Mouse (Mus musculus) ES-Bruce4 (cell line): ENCODE measurements around the gene Dusp2. TPM values are rescaled to one million over a fixed set of nuclear protein-coding genes. Genes with fewer than 3 reads are reported as not detected.

Experiments used
- H3K27ac ChIP-seq: 2 replicates; pipeline ENCODE4 v1.5.1; 2012; ENCODE audit warnings: low read length, inconsistent platforms; ENCODE audit not compliant: insufficient read depth
- H3K27me3 ChIP-seq: 2 replicates; pipeline ENCODE4 v1.6.1; 2012; ENCODE audit warnings: mild to moderate bottlenecking, low read length, inconsistent platforms; ENCODE audit not compliant: control insufficient read depth, poor library complexity, insufficient read depth, severe bottlenecking
- H3K36me3 ChIP-seq: 2 replicates; pipeline ENCODE4 v1.6.1; 2012; ENCODE audit warnings: inconsistent platforms, mild to moderate bottlenecking, low read length, moderate library complexity; ENCODE audit not compliant: control insufficient read depth, poor library complexity, insufficient read depth, severe bottlenecking
- H3K4me1 ChIP-seq: one replicate; pipeline ENCODE4 v1.8.1; 2011; ENCODE audit warnings: low read length; ENCODE audit not compliant: control insufficient read depth, insufficient read depth
- H3K4me3 ChIP-seq: 2 replicates; pipeline ENCODE4 v1.5.1; 2011; ENCODE audit warnings: low read depth, mild to moderate bottlenecking, low read length
- H3K9ac ChIP-seq: 2 replicates; pipeline ENCODE4 v1.6.1; 2012; ENCODE audit warnings: low read depth, mild to moderate bottlenecking, inconsistent platforms; ENCODE audit not compliant: poor library complexity, severe bottlenecking
- H3K9me3 ChIP-seq: replicated peaks from 2 replicates; pipeline ENCODE4 v1.6.1; 2012; ENCODE audit warnings: mild to moderate bottlenecking, low read length, inconsistent platforms; ENCODE audit not compliant: control insufficient read depth, poor library complexity, insufficient read depth, severe bottlenecking
- CTCF ChIP-seq: IDR thresholded peaks from one replicate; pipeline ENCODE4 v1.8.1; 2011; ENCODE audit warnings: low read depth, low read length
- EP300 ChIP-seq: IDR thresholded peaks from 2 replicates; pipeline ENCODE4 v1.6.1; 2011; ENCODE audit warnings: low read depth, low read length; ENCODE audit not compliant: insufficient read depth
- POLR2A ChIP-seq: IDR thresholded peaks from one replicate; pipeline ENCODE4 v1.8.1; 2011; ENCODE audit warnings: low read length; ENCODE audit not compliant: insufficient read depth
- polyA plus RNA-seq: library from polyadenylated mRNA; stranded (reverse); fragments of >200 nt; gene quantifications from 2 replicates; pipeline ENCODE4 v1.2.4, GENCODE M21; 2011; ENCODE audit warnings: low read depth; ENCODE audit not compliant: missing spikeins, insufficient read depth, insufficient read length

Dusp2 gene
- polyA plus RNA-seq, 1 experiment = 0.61 TPM

GRCm38 (mm10) chr2:127312801-127313200 lies 23.2 kb upstream of the Dusp2 start:
- Histone ChIP-seq H3K4me3 (no peak overlapping the region), H3K9ac (no peak overlapping the region), H3K27ac (no peak overlapping the region), H3K27me3 (no peaks in the 10 kb centered on the region), H3K36me3 (no peaks in the 10 kb centered on the region), H3K4me1 (no peaks in the 10 kb centered on the region), H3K9me3 (no peaks in the 10 kb centered on the region)
- TF ChIP-seq CTCF (no peak), POLR2A (no peak), EP300 (no peak)

GRCm38 (mm10) chr2:127313878-127314277 lies 22.1 kb upstream of the Dusp2 start:
- H3K9ac ChIP-seq = no peak overlapping the region
- no peak overlapping the region for H3K27ac ChIP-seq
- TF ChIP-seq POLR2A (no peak), EP300 (no peak), CTCF (peak; percentile 40)

DNA sequence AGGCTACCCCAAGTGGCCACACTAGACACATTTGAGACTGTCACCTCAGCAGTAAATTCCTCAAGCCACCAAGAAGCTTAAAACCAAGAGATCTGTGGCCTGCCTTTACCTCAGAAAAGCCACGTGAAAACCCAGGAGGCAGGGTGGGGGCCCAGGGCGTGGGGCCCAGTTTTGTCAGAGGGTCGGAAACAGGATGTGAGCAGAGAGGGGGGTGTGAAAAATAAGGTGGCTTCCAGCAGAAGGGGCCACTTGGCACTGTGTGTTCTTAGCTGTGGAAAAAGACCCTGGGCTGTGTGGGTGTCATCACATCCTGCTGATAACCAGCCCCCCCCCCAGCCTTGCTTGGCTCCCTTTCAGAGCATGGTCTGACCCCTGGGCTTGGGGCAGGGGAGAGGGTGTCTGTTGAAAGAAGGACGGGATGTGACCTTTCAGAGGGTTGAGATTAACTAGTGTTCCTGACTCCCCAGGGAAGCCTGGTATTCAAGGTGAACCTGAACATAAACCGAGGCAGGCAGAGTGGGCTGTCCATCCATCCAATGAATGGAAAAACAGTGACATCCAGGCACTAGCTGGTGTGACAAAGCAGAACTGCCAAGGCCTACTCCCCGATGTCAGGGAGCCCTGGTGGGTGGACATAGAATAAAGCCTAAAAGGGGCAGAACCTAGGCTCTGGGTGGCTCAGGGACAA lies 21.3 kb upstream of the Dusp2 start:
- H3K27ac ChIP-seq = no peak overlapping the region
- no peaks in the 10 kb centered on the region for H3K4me1 ChIP-seq

More at GRCm38 (mm10) chr2:127313878-127314277, 22.1 kb upstream of the Dusp2 start:
- Histone ChIP-seq H3K36me3 (no peaks in the 10 kb centered on the region), H3K4me3 (no peak overlapping the region), H3K9me3 (no peaks in the 10 kb centered on the region), H3K27me3 (no peaks in the 10 kb centered on the region), H3K4me1 (no peaks in the 10 kb centered on the region)

GRCm38 (mm10) chr2:127315155-127315470 lies 20.8 kb upstream of the Dusp2 start:
- Histone ChIP-seq H3K27ac (no peak overlapping the region), H3K4me3 (no peak overlapping the region), H3K9ac (no peak overlapping the region), H3K36me3 (no peaks in the 10 kb centered on the region), H3K27me3 (no peaks in the 10 kb centered on the region), H3K9me3 (no peaks in the 10 kb centered on the region), H3K4me1 (no peaks in the 10 kb centered on the region)
- TF ChIP-seq CTCF (no peak), POLR2A (no peak), EP300 (no peak)

More for the DNA sequence above, 21.3 kb upstream of the Dusp2 start:
- Histone ChIP-seq H3K36me3 (no peaks in the 10 kb centered on the region), H3K9me3 (no peaks in the 10 kb centered on the region), H3K4me3 (no peak overlapping the region), H3K9ac (no peak overlapping the region), H3K27me3 (no peaks in the 10 kb centered on the region)
- no peak for TF ChIP-seq POLR2A
- no peak for TF ChIP-seq EP300

DNA sequence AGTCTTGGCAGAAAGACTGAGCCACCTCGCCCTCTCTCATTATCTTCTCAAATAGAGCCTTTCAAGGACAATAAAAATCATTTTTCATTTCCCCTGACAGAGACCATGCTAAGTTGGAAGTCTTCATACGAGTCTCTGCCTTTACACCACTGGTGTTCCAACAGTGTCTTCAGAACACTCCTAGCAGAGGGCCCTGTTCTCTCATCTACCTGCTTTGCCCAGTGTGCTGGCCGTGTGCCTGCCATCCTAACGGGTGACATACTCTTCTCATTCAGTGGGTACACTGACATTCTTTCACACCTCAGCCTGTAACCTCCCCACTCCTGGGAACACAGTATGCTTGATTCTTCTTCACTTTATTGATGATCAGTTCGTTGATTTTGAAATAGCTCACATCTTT lies 19.5 kb upstream of the Dusp2 start:
- no peaks in the 10 kb centered on the region for H3K36me3 ChIP-seq
- no peaks in the 10 kb centered on the region for H3K4me1 ChIP-seq
- TF ChIP-seq POLR2A (no peak), CTCF (no peak), EP300 (no peak)
- H3K9ac ChIP-seq = no peak overlapping the region
- no peak overlapping the region for H3K4me3 ChIP-seq
- H3K27me3 ChIP-seq = no peaks in the 10 kb centered on the region
- no peak overlapping the region for H3K27ac ChIP-seq
- no peaks in the 10 kb centered on the region for H3K9me3 ChIP-seq

- Histone ChIP-seq H3K4me3 (no peak overlapping the region), H3K27ac (no peak overlapping the region), H3K9me3 (no peaks in the 10 kb centered on the region), H3K9ac (no peak overlapping the region), H3K36me3 (no peaks in the 10 kb centered on the region), H3K4me1 (no peaks in the 10 kb centered on the region), H3K27me3 (no peaks in the 10 kb centered on the region)
- no peak for TF ChIP-seq POLR2A
- TF ChIP-seq CTCF = no peak
- no peak for TF ChIP-seq EP300
Measured at GRCm38 (mm10) chr2:127318136-127318535, 17.8 kb upstream of the Dusp2 start.
